Mouse (Mus musculus): ENCODE measurements at regions not wholly inside any gene's neighbourhood (a gene's known extent, or its start where the extent isn't known, plus 50 kb on each side); places are given as distances from the start of the nearest gene placed in this dataset.

- DNase-seq (ENCODE audit: low read depth, low spot score), result no peak
- no peaks in the 10 kb centered on the region for H3K4me1 ChIP-seq (ENCODE audit: control insufficient read depth in 1 of 2, insufficient read depth in 2 of 2, low read length in 2 of 2)
Measured at GRCm38 (mm10) chr1:45701516-45701915, 93.5 kb upstream of the Wdr75 start.

GRCm38 (mm10) chr1:45723369-45723768 lies 71.6 kb upstream of the Wdr75 start:
- Histone ChIP-seq H3K79me2 (ENCODE audit: control insufficient read depth, insufficient read depth, low read length, poor library complexity) (no peaks in the 10 kb centered on the region), H3K27me3 (ENCODE audit: control insufficient read depth in 1 of 2, insufficient read depth in 2 of 2, low read length in 2 of 2) (no peaks in the 10 kb centered on the region), H3K27ac (ENCODE audit: control insufficient read depth, low read depth, low read length) (no peak overlapping the region), H3K9ac (ENCODE audit: control insufficient read depth, low read depth, low read length, poor library complexity, severe bottlenecking) (no peak overlapping the region), H3K36me3 (ENCODE audit: control insufficient read depth in 1 of 2, insufficient read depth in 2 of 2, low read length in 2 of 2) (no peaks in the 10 kb centered on the region), H3K4me1 (ENCODE audit: control insufficient read depth in 1 of 2, insufficient read depth in 2 of 2, low read length in 2 of 2) (no peaks in the 10 kb centered on the region), H3K4me3 (ENCODE audit: control insufficient read depth in 1 of 2, insufficient read depth in 1 of 2, low read depth in 2 of 2, low read length in 2 of 2) (no peak overlapping the region), H3K9me3 (replicated peaks; ENCODE audit: insufficient read depth, low read length) (no peaks in the 10 kb centered on the region)
- DNase-seq (ENCODE audit: low read depth, low spot score), result no peak
- TF ChIP-seq ZC3H11A (IDR thresholded peaks at IDR 0.05; ENCODE audit: low read depth, low read length) (no peak), ETS1 (IDR thresholded peaks at IDR 0.05; ENCODE audit: low read depth, low read length) (no peak), TCF12 (IDR thresholded peaks at IDR 0.05; ENCODE audit: low read depth, low read length) (no peak), TAL1 (IDR thresholded peaks at IDR 0.05; ENCODE audit: low read length) (no peak), E2F4 (IDR thresholded peaks at IDR 0.05; ENCODE audit: borderline replicate concordance, low read depth, low read length) (no peak)

More at GRCm38 (mm10) chr1:45701516-45701915, 93.5 kb upstream of the Wdr75 start:
- H3K27me3 ChIP-seq (ENCODE audit: control insufficient read depth in 1 of 2, insufficient read depth in 2 of 2, low read length in 2 of 2), result no peaks in the 10 kb centered on the region
- H3K36me3 ChIP-seq (ENCODE audit: control insufficient read depth in 1 of 2, insufficient read depth in 2 of 2, low read length in 2 of 2), result no peaks in the 10 kb centered on the region
- H3K79me2 ChIP-seq (ENCODE audit: control insufficient read depth, insufficient read depth, low read length, poor library complexity), result no peaks in the 10 kb centered on the region
- no peak overlapping the region for H3K4me3 ChIP-seq (ENCODE audit: control insufficient read depth in 1 of 2, insufficient read depth in 1 of 2, low read depth in 2 of 2, low read length in 2 of 2)
- TF ChIP-seq MAFK (IDR thresholded peaks at IDR 0.05; ENCODE audit: borderline replicate concordance, low read depth, low read length) (no peak), NRF1 (IDR thresholded peaks at IDR 0.05; ENCODE audit: insufficient read depth, low read depth, low read length, poor library complexity, severe bottlenecking) (no peak), RCOR1 (IDR thresholded peaks at IDR 0.05; ENCODE audit: low read depth, low read length) (no peak), SIN3A (IDR thresholded peaks at IDR 0.05; ENCODE audit: low read length) (no peak), CHD2 (IDR thresholded peaks at IDR 0.05; ENCODE audit: low read length) (no peak)
- H3K27ac ChIP-seq (ENCODE audit: control insufficient read depth, low read depth, low read length), result no peak overlapping the region
- no peak overlapping the region for H3K9ac ChIP-seq (ENCODE audit: control insufficient read depth, low read depth, low read length, poor library complexity, severe bottlenecking)
- H3K9me3 ChIP-seq (replicated peaks; ENCODE audit: insufficient read depth, low read length), result no peaks in the 10 kb centered on the region

GRCm38 (mm10) chr1:45732958-45733357 lies 62.0 kb upstream of the Wdr75 start:
- H3K27me3 ChIP-seq (ENCODE audit: control insufficient read depth in 1 of 2, insufficient read depth in 2 of 2, low read length in 2 of 2), result no peaks in the 10 kb centered on the region
- H3K9me3 ChIP-seq (replicated peaks; ENCODE audit: insufficient read depth, low read length), result no peaks in the 10 kb centered on the region
- no peak for DNase-seq (ENCODE audit: low read depth, low spot score)
- no peaks in the 10 kb centered on the region for H3K36me3 ChIP-seq (ENCODE audit: control insufficient read depth in 1 of 2, insufficient read depth in 2 of 2, low read length in 2 of 2)
- no peak overlapping the region for H3K9ac ChIP-seq (ENCODE audit: control insufficient read depth, low read depth, low read length, poor library complexity, severe bottlenecking)
- TF ChIP-seq ZNF384 (IDR thresholded peaks at IDR 0.05; ENCODE audit: low read depth, low read length), result no peak
- no peak for TF ChIP-seq POLR2A (IDR thresholded peaks at IDR 0.05; ENCODE audit: control insufficient read depth in 1 of 2, insufficient read depth in 1 of 2, low read depth in 1 of 2, low read length in 2 of 2, poor library complexity in 1 of 2)
- no peak for TF ChIP-seq ELF1 (IDR thresholded peaks at IDR 0.05; ENCODE audit: low read depth, low read length)
- no peak for TF ChIP-seq ZKSCAN1 (IDR thresholded peaks at IDR 0.05; ENCODE audit: low read depth, low read length)
- no peak for TF ChIP-seq USF2 (IDR thresholded peaks at IDR 0.05; ENCODE audit: borderline replicate concordance in 1 of 2, insufficient read depth in 1 of 2, low read depth in 1 of 2, low read length in 2 of 2)
- H3K4me1 ChIP-seq (ENCODE audit: control insufficient read depth in 1 of 2, insufficient read depth in 2 of 2, low read length in 2 of 2), result no peaks in the 10 kb centered on the region
- no peak overlapping the region for H3K4me3 ChIP-seq (ENCODE audit: control insufficient read depth in 1 of 2, insufficient read depth in 1 of 2, low read depth in 2 of 2, low read length in 2 of 2)
- H3K79me2 ChIP-seq (ENCODE audit: control insufficient read depth, insufficient read depth, low read length, poor library complexity), result no peaks in the 10 kb centered on the region
- H3K27ac ChIP-seq (ENCODE audit: control insufficient read depth, low read depth, low read length), result no peak overlapping the region

Measured in MEL (cell line).